Mouse (Mus musculus) monocyte, adult 5-6 weeks (primary cell): ENCODE data around the gene Tcf20. TPM values are rescaled to one million over a fixed set of nuclear protein-coding genes. Genes with fewer than 3 reads are reported as not detected.

ENCODE experiments used
- ATAC-seq: fragments of 153-309, 156-312 bp; replicated peaks from 2 replicates; pipeline ENCODE4 v1.8.0; 2017; ENCODE audit warnings: mild to moderate bottlenecking; ENCODE audit not compliant: low TSS enrichment, insufficient number of reproducible peaks, severe bottlenecking, poor library complexity, low FRiP score
- total RNA-seq: library from RNA; stranded (forward); fragments of 200-1000, 200-491, 200-594 nt; gene quantifications from 3 replicates; pipeline ENCODE4 v1.2.3, GENCODE M21; 2017

Gene Tcf20
- total RNA-seq, 1 experiment from 2014 or later = 77.4 TPM

DNA sequence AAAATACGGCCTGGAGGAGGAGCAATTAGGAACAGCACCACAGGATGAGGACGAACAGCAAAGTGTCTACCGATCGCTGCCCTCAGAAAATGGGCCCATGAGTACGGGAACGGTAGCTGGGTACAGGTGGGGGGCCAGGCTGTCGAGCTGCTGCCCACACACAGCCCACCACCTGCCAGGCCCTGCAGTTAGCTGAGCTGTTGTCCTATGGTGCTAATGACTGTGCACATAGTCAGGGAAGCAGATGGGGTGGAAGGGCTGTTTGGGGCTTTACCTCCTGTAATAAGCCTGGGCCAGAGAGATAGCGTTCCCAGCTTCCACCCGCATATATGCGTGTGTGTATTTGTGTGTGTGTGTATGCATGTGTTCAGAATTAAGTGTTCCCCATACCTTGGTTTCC lies 52.7 kb downstream of the Tcf20 start:
- no peak for ATAC-seq

DNA sequence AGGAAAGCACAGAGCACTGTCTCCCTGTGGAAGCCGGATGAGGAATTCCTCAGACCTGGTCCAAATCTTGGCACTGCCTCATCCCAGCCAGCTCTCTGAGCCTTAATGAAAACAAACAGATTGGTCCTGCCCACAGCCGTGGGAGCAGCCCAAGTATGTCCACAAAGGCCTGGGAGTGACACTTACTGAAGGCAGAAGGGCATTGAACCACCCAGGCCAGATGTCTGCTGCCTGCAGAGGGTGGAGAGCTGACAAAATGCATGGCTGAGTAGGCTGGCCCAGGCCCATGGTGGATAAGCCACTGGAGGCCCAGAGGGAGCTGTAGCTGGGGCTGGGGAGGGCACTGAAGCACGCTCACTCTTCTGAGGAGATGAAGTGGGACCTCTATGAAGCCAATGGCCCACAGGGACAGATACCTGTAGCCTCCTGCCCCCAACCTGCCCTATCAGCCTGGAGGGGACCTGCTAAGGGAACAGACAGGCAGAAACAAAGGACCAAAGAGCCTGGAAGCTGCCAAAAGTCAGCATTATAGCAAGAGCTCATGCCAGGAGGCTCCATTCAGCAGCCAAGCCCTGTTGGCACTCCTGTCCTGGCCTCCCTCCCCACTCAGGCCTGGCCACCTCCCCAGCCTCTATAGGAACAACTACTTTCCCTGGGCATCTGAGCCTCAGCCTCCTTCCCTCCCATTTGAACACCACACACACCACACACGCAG lies 54.6 kb downstream of the Tcf20 start:
- no peak for ATAC-seq

DNA sequence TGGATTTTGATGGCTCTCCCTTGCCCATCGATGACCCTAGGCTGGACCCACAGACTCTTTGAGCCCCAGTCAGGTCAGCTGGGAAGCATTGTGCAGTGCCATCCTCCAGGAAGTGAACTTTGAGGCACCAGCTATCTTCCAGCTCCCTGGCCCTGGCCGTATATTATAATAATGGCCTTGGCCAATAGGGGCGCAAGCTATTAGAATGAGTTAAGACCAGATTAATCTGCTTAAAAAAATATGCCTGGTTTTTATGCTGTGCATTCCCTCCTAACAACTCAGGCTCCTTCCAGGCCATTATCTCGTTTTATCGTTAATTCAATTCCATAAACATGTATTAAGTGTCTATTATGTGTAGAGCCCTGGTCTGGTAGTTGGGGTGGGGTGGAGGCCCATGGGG lies 56.2 kb downstream of the Tcf20 start:
- no peak for ATAC-seq

DNA sequence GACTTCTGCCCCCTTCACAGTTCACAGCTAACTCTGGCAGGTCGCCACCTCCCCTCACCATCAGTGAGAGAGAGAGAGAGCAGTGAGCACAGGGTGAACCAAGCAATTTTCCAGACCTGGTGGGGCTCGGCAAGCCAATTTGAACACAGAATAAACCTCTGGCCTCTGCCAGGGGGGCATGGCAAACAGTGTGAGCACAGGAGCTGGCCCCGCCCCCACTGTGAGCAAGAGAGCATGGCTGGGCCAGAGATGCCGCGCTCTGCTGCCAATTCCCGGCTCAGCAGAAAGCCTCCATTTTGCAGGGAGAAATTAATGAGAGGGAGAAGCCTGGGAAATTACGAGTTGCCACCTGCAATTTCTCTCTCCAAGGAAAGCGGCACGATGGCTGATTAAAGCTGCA lies 58.1 kb downstream of the Tcf20 start:
- ATAC-seq = no peak

DNA sequence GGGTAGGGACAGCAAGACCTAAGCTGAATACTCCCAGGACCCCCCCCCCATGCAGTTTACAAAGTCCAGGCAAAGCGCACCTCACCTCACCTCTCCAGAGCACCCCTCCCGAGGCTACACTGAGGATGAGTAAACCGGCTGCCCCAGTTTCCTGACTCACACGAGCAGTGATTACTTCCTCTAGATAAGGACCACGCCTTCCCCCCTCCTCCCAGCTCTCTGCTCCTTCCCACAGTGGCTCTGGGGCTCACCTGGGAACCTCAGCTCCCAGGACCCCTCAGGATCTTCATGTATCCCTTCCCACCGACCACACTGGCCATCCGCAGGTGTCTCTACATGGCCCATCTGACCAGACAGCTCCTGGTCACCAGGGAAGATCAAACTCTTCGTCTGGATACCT lies 58.8 kb downstream of the Tcf20 start:
- ATAC-seq = no peak

DNA sequence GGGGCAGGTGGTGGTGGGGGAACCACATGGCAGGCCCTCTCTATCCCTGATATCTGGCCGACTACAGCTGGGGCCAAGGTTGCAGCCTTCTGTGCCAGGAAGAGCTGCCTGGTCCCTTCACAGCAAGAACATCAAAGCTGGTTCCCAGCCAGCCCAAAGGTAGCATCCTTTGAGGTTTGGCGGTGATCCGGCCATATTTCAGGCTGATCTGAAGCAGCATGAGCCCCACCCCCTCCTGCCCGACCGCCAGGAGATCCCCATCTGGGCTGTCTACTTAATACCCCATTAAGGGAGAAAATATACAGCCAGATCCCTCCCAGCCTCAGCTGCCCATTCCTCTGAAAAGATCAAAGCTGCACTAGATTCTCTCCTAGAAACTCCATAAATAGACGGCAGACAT lies 59.6 kb downstream of the Tcf20 start:
- no peak for ATAC-seq

DNA sequence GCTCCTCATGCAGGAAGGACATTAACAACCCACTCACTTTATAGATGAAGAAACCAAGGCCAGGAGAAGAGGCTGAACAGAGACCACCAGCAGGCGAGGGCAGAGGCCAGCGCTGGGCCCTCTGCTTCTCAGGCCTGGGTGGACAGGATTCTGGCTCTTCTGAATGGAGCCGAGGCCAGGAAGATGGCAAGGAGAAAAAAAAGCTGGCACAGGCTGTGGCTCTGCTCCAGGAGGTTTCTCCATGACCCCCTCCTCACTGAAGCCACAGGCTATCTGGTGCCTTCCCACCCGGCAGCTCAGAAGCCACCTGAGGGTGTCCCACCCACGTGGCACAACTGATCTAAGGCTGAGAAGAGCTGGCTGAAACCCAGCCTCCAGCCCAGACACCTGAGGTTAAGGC lies 60.6 kb downstream of the Tcf20 start:
- no peak for ATAC-seq

DNA sequence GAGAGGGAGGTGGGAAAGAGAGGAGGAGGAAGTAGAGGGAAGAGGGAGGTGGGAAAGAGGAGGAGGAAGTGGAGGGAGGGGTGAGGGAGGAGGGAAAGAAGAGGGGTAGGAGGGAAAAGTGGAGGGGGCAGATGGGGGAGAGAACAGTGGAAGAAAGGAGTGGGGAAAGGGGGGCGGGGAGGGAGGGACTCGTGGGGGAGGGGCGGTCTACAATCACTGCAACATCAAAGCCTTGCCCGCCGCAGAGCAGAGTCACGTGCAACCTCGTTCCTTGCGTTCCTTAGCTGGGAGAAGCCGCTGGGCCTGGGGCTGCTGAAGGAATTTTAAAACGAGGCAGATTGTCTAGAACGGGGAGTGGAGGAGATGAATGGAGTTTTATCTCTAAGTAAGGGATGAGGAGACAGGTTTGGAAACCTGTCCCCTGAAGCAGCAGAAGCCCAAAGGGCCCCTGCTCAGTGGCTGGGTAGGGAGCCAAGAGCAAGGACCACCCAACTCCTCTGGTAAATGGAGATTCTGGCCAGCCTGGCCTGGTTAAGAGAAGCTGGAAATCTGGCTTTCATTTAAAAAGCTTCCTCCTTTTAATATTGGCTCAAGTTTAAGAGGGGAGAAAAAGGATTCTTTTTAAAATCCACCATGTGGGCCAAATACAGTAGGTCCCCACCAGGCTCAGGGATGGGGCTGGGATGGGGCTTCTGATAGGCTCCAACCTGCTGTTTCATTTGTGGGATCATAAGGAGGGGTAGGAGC lies 62.8 kb downstream of the Tcf20 start:
- no peak for ATAC-seq

DNA sequence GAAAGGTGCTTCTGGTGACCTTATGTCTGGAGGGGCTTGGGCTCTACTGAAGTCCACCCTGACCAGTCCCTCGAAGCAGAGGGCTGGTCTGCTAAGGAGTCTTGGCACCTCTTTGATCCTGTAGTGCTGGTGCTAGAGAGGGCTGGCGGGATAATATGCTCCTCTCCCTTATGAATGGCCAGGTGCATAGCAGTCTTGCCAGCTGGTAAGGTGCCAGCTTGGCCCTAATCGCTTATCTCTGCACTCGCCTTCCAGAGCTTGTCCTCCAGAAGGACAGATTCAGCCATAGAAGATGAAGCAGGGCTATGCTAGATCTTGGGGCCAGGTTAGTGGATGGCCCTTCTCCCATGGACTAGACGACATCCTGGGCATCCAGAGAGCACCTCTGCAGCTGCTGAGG lies 64.1 kb downstream of the Tcf20 start:
- no peak for ATAC-seq

DNA sequence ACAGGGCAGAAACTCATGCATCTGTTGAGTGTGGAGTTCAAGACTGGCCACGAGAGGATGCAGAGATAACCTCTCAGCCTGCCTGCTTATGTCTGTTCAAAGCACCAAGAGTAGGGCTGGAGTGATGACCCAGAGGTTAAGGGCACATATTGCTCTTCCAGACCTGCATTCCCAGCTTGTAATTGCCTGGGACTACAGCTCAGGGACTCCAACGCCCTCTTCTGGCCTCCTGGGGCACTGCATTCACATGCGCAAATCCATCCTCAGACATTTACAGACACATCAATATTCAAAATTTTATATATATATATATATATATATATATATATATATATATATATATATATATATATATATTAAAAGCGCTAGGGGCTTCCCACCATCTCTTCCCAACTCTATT lies 64.9 kb downstream of the Tcf20 start:
- no peak for ATAC-seq

DNA sequence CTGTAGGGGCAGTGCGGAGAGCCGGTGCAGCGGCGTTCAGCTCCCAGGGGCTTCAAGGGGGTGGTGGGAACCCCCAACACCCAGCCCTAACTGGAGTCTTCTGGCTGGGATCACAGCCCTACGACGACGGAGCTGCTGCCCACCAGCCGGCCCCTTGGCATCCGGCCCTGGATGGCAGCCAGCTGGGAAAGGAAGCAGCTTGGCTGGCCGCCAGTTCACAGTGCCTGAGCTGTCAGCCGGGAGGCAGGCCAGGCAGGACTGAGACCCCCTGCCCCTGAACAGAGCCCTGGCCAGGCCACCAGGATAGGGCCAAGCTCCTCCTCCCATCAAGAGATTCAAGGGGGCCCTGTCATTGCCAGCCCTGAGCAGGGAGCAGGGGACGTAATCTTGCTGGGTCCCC lies 65.6 kb downstream of the Tcf20 start:
- no peak for ATAC-seq

DNA sequence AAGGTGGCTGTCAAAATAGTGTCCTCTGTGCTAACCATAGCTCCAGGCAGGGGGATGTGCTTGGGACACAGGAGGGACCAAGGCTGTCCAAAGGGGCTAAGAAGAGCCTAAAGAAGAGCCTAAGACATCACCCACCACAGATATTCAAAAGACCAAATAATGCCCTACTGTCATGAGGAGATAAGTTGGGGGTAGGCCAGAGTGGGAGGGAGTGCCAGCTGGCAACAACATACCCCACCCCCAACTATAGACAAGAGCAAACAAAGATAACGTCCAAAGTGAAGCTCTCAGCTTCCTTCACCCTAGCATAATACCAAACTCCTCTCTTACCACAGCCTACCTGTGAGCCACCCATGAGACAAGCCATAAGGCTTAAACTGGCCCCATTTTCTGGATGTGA lies 66.1 kb downstream of the Tcf20 start:
- no peak for ATAC-seq

DNA sequence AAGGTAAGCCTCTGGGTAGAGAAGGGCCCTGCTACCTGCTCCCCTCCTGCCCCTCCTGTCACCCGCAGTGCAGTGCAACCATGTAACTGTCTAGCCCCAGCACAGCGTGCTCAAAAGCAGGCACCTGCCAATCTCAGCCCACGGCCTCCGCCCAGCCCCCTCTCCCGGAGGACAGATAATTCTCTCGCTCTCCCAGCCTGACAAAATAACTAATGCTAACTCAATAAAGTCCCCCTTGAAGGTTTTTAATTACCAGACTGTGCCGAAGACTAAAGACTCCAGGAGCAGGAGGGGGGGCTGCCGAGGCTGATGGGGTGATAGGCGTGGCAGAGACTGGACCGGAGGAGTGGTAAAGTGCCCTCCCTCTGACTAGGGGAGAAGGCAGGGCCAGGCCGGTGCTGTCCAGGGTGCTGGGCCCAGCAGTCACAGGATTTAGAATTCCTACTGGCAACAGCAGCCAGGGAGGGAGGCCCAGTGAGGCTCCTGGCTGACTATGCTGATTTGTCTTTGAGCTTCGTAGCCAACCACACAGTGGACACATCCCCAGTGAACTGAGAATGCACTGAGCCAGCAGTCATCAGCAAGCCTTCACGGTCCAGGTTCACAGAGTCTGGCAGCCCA lies 66.7 kb downstream of the Tcf20 start:
- ATAC-seq = no peak

DNA sequence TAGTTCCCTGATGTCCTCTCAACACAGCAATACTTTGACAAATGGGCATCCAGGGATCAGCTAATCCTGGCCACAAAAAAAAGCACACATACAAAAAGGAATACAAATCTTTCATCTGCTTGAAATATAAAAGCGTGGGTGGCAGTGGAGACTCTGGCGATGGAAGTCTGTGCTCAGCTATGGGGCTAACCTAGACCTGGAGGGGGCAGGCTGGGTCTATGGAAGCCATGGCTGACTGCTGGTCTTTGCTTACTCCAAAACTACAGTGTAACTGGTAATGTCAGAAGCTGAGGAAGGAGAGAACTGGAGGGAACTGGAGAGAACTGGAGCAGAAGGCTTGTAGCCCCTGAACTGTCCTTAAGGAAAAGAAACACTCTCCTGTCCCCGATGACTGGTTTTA lies 69.7 kb downstream of the Tcf20 start:
- no peak for ATAC-seq

DNA sequence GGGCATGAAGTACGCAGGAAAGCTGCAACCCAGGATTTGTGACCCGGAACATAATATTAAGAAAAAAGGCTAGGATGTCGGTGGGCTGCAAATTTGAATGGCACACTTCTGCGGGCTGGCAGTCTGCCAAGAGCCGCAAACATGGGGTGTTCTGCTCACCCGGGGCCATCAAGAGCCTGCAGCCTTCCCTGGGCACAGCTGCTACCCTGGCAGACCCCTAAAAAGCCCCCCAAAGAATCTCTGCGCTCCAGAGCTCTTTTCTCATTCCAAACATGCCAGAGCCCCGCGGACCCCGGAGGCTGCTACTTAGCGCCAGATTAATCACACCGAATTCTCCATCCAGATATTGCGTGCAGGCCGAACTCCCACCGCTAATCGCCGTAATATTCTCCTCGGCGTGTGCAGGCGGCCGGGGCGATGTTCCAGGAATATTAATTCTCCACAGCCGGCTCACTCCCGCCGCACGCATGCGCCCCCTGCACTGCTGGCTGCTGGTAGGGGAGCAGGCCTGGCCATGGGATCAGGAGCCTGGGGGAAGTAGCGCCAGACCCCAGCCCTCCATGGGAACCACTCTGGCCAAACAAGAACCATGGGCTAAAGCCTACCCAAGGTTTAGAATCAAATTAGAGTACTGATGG lies 70.3 kb downstream of the Tcf20 start:
- no peak for ATAC-seq

DNA sequence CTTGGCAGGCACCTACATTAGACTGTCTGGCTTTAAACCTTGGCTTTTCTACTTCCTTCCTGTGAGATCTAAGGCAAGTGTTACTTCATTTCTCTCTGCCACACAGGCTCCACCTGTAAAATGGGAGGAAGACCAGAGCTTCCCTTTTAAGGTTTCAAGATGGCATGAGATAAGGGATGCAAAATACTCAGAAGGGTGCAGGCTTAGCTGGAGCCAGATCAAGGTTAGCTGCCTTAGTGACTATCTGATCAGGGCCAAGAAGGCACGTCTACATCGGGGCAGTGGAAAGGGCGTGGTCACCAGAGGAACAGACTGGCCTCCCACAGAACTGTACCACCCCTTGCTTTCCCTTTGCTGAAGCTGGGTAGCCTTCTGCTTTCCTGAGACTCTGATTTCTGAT lies 73.2 kb downstream of the Tcf20 start:
- ATAC-seq = no peak

DNA sequence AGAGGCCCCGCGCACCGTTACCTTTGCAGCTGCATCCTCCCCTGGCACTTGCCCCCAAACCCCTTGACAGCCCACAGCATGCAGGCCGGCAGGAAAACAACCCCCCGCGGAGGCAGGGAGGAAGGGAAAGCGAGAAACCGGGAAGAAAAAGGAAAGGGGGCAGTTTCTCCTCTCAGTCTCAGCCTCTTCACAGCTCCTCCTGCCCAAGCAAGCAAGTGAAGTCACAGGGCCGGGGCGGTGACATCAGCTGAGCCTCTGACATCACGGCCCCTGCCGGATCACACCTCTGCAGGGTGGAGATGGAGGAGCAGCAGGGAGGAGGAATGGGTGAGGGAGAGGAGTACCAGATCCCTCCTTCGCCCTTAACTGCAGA lies 75.7 kb downstream of the Tcf20 start:
- no peak for ATAC-seq

DNA sequence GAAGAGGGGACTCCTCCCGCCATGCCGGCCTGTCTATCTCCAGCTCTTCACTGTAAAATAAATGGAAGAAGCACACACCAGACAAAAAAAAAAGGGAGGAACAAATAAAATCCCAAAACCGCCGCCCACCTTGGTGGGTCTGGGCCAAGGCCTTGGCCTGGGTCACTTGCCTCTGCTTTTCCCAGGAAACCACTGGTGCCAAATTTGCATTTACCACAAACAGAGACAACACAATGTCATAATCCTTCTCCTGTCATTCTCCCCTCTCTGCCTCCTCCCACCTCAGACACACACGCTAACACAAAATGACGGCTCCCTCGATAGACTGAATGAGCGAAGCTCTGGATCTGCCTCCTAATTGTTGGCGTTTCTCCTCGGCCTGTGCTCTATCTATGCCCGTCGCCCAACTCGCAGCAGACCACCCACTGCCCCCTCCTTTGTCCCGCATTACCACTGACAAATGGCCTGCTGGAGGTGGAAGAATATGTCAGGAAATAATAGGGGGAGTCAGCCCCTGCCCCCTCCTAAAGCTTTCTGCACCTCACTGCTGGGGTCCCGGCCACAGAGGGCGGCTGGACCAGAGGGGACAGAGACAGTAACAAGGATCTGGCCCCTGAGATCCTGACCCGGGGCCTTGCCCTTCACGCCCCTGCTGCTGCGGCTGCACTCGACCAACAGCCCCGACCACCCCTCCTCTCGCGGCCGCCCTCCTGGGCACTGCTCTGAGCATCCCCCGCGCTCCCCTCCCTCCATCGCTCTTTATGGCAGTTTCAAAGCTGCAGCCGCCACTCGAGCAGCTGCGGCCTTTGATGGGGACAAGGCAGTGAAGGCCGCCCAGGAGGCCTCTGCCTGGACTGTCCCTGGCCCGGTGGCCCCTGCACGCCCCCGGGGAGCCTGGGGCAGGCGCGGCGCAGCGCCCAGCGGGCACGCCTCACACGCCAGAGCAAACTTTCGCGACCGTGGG lies 76.4 kb downstream of the Tcf20 start:
- ATAC-seq = no peak

DNA sequence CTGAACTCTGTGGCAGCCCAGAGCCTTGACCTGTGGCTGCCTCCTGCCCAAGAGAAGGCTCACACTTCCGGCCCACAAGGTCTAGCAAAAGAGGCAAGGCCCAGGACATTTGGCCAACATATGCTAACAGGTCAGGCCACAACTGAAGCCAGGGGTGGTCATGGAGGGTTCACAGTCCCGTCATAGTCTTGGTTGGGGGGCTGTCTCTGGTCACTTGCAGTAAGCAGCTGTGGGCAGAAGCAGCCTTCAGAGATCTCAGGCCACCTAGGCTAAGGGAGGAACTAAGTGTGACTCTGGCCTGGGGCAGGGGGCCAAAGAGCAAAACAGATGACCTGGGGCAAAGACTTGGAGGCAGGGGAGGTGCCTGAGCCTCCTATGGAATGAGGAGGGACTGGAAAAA lies 77.1 kb downstream of the Tcf20 start:
- no peak for ATAC-seq
